Mouse (Mus musculus): ENCODE results near the gene Tspan17. TPM values are rescaled to one million over a fixed set of nuclear protein-coding genes. Genes with fewer than 3 reads are reported as not detected.
A peak's percentile ranks its signal among the peaks of the same experiment; 100 is the strongest.

The Tspan17 gene
- total RNA-seq, 4 experiments from 2014 or later, result 14.0 to 24.3 (median 18.1) TPM

- DNase-seq (ENCODE audit: low spot score), result no peak
Observed at GRCm38 (mm10) chr13:54805134-54805838, 16.1 kb downstream of the Tspan17 start.

- DNase-seq (ENCODE audit: low spot score), result no peak
Observed at GRCm38 (mm10) chr13:54806434-54806976, 17.3 kb downstream of the Tspan17 start.

GRCm38 (mm10) chr13:54808067-54808466 is 18.9 kb downstream of the Tspan17 start:
- no peak for DNase-seq (ENCODE audit: low spot score)

- no peak for DNase-seq (ENCODE audit: low spot score)
Observed at GRCm38 (mm10) chr13:54811476-54811875, 22.3 kb downstream of the Tspan17 start.

GRCm38 (mm10) chr13:54813381-54813780 is 24.2 kb downstream of the Tspan17 start:
- no peak for DNase-seq (ENCODE audit: low spot score)

- DNase-seq (ENCODE audit: low spot score), result no peak
Observed at GRCm38 (mm10) chr13:54818399-54819254, 29.4 kb downstream of the Tspan17 start.

GRCm38 (mm10) chr13:54821106-54821505 is 31.9 kb downstream of the Tspan17 start:
- DNase-seq (ENCODE audit: low spot score), result no peak

GRCm38 (mm10) chr13:54821931-54822330 is 32.8 kb downstream of the Tspan17 start:
- DNase-seq (ENCODE audit: low spot score), result no peak

GRCm38 (mm10) chr13:54824111-54824931 is 35.1 kb downstream of the Tspan17 start:
- peak; percentile 23 for DNase-seq (ENCODE audit: low spot score)

GRCm38 (mm10) chr13:54827992-54828391 is 38.8 kb downstream of the Tspan17 start:
- DNase-seq (ENCODE audit: low spot score), result no peak

GRCm38 (mm10) chr13:54828508-54828907 is 39.3 kb downstream of the Tspan17 start:
- DNase-seq (ENCODE audit: low spot score), result no peak

GRCm38 (mm10) chr13:54829450-54829849 is 40.3 kb downstream of the Tspan17 start:
- DNase-seq (ENCODE audit: low spot score), result no peak

- DNase-seq (ENCODE audit: low spot score), result no peak
Observed at GRCm38 (mm10) chr13:54836351-54837030, 47.3 kb downstream of the Tspan17 start.

GRCm38 (mm10) chr13:54837061-54837460 is 47.9 kb downstream of the Tspan17 start:
- no peak for DNase-seq (ENCODE audit: low spot score)

- DNase-seq (ENCODE audit: low spot score), result no peak
Observed at GRCm38 (mm10) chr13:54837471-54837889, 48.3 kb downstream of the Tspan17 start.

GRCm38 (mm10) chr13:54838540-54838939 is 49.4 kb downstream of the Tspan17 start:
- no peak for DNase-seq (ENCODE audit: low spot score)

- DNase-seq (ENCODE audit: low spot score), result no peak
Observed at GRCm38 (mm10) chr13:54839211-54839610, 50.0 kb downstream of the Tspan17 start.

GRCm38 (mm10) chr13:54844579-54844978 is 55.4 kb downstream of the Tspan17 start:
- no peak for DNase-seq (ENCODE audit: low spot score)
